Mouse (Mus musculus) embryonic facial prominence, embryonic 11.5 days (tissue): ENCODE data around the gene Vmn2r52. TPM values are rescaled to one million over a fixed set of nuclear protein-coding genes. Genes with fewer than 3 reads are reported as not detected.
"Not testable (repeated sequence)": the region's sequence is repeated elsewhere in the genome, so short reads cannot be mapped to it uniquely, and the experiment has no call there.

Experiments
- ATAC-seq: fragments of 200-750 bp; cut with Nextera tagmentation; replicated peaks from 2 replicates; pipeline ENCODE4 v1.8.0; 2017; ENCODE audit warnings: low read depth; ENCODE audit not compliant: insufficient number of reproducible peaks, low FRiP score, low TSS enrichment
- DNase-seq: peaks from one replicate; pipeline ENCODE4 v3.0.0-alpha.2; 2015; ENCODE audit warnings: low spot score
- H3K27ac ChIP-seq: fragments of 300-500 bp; sonication (generic); replicated peaks from 2 replicates; pipeline ENCODE4 v1.5.1; 2014; ENCODE audit warnings: mild to moderate bottlenecking, low read depth, low read length, control low read depth
- H3K27me3 ChIP-seq: fragments of 300-500 bp; sonication (generic); 2 replicates; pipeline ENCODE4 v1.6.1; 2014; ENCODE audit warnings: mild to moderate bottlenecking, low read length, moderate library complexity, mixed read lengths; ENCODE audit not compliant: control insufficient read depth, insufficient read depth
- H3K36me3 ChIP-seq: fragments of 300-500 bp; sonication (generic); replicated peaks from 2 replicates; pipeline ENCODE4 v1.6.1; 2014; ENCODE audit warnings: low read depth, mild to moderate bottlenecking, low read length, moderate library complexity, mixed read lengths; ENCODE audit not compliant: control insufficient read depth, insufficient read depth
- H3K4me1 ChIP-seq: fragments of 300-500 bp; sonication (generic); 2 replicates; pipeline ENCODE4 v1.6.1; 2014; ENCODE audit warnings: low read length, mixed read lengths; ENCODE audit not compliant: control insufficient read depth, insufficient read depth
- H3K4me2 ChIP-seq: fragments of 300-500 bp; sonication (generic); 2 replicates; pipeline ENCODE4 v1.6.1; 2014; ENCODE audit warnings: low read depth, mild to moderate bottlenecking, control low read depth, low read length, moderate library complexity
- H3K4me3 ChIP-seq: fragments of 300-500 bp; sonication (generic); 2 replicates; pipeline ENCODE4 v1.5.1; 2014; ENCODE audit warnings: low read depth, low read length, control low read depth
- H3K9ac ChIP-seq: fragments of 300-500 bp; sonication (generic); replicated peaks from 2 replicates; pipeline ENCODE4 v1.6.1; 2014; ENCODE audit warnings: mild to moderate bottlenecking, control low read depth, low read length
- H3K9me3 ChIP-seq: fragments of 300-500 bp; sonication (generic); replicated peaks from 2 replicates; pipeline ENCODE4 v1.6.1; 2016; ENCODE audit warnings: mild to moderate bottlenecking, low read length, inconsistent platforms, mixed read lengths; ENCODE audit not compliant: control insufficient read depth
- WGBS: fragments of 180-500 bp; shearing (Covaris S2); extraction: QIAGEN DNeasy Blood & Tissue Kit; methylation state at CpG from one replicate; pipeline ENCODE4 v1.1.7; 2014; 5-methylcytosine and 5-hydroxymethylcytosine counted together
- polyA plus RNA-seq: library from polyadenylated mRNA; unstranded; fragments of >200 nt; fragmentation: Nextera tagmentation; extraction: Ambion mirVana; gene quantifications from 2 replicates; pipeline ENCODE4 v1.2.1, GENCODE M21; 2014

Vmn2r52 gene
- polyA plus RNA-seq, result not detected in 2 replicates

DNA sequence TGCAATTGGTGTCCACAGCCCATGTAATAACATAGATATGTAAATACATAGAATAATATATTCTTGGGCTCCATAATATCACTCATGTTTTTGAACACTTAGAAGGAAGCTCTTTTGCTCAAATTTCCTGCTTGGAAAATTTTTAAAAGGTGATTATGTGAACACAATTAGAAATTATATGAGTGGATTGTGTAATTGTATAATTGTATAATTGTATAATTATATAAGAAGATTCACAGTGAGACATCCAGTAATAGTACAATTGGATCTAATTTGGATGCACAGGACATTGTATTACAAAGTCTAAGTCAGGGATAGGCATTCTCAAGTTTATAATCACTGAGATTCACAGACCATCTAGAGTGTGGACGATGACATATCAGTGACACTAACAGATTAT is at the start of gene Vmn2r52:
Vmn2r52 (minus strand) TSS at position 101 of the 400 bp plus-strand sequence.
- no peak within 1 kb of the TSS for H3K9ac ChIP-seq
- no peaks in the 10 kb centered on the region for H3K27me3 ChIP-seq
- no peak for DNase-seq
- H3K4me1 ChIP-seq, result no peaks in the 10 kb centered on the region
- no peak within 1 kb of the TSS for H3K4me2 ChIP-seq
- no peaks in the 10 kb centered on the region for H3K36me3 ChIP-seq
- H3K9me3 ChIP-seq, result no peaks in the 10 kb centered on the region
- H3K27ac ChIP-seq, result no peak within 1 kb of the TSS
- no peak within 1 kb of the TSS for H3K4me3 ChIP-seq
- WGBS, result 80% methylated on average over 1 of the region's 1 CpGs
- ATAC-seq, result no peak

DNA sequence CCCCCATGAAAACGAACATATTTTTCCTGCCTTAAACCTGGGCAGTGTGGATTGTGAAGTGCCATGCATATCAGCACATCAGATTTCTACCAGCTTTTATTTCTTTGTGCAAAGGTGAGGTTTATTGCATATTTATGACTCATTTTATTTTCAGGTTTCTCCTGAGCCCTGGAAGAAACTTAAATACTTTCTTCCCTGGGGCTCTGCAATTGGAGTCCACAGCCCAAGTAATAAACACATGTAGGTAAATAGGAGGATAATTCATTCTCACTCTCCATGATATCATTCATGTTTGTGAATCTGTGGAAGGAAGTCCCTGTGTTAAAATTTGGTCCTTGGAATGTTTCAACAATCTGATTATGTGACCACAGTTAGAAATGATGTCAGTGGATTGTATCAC is 70.7 kb downstream of the Vmn2r52 start, which contains the start of gene Vmn2r51:
Vmn2r51 (minus strand) TSS at position 101 of the 400 bp plus-strand sequence.
- not testable (repeated sequence) for H3K9ac ChIP-seq, ATAC-seq, H3K4me3 ChIP-seq, H3K9me3 ChIP-seq, H3K27ac ChIP-seq, H3K4me1 ChIP-seq, H3K27me3 ChIP-seq, H3K36me3 ChIP-seq, H3K4me2 ChIP-seq, DNase-seq
- 78% methylated on average over 1 of the region's 1 CpGs for WGBS

Other genes with a start within 250 kb of the Vmn2r52 start
- gene Vmn2r48, start 223.0 kb downstream of the Vmn2r52 start, polyA plus RNA-seq, result not detected in 2 replicates
- not detected in 2 replicates for gene Vmn2r49, start 184.3 kb downstream of the Vmn2r52 start, polyA plus RNA-seq
- gene Vmn2r50, start 123.3 kb downstream of the Vmn2r52 start, polyA plus RNA-seq, result not detected in 2 replicates
- gene Vmn2r51, start 70.8 kb downstream of the Vmn2r52 start, polyA plus RNA-seq, result not detected in 2 replicates
- not detected in 2 replicates for gene Vmn1r66, start 101.4 kb upstream of the Vmn2r52 start, polyA plus RNA-seq